Mouse (Mus musculus) retina, embryonic 14.5 days (tissue): ENCODE results near the gene Cplx2.

Experiments used
- DNase-seq: peaks from one replicate; pipeline ENCODE4 v3.0.0-alpha.2; 2015; ENCODE audit warnings: low spot score

Cplx2 gene

DNA sequence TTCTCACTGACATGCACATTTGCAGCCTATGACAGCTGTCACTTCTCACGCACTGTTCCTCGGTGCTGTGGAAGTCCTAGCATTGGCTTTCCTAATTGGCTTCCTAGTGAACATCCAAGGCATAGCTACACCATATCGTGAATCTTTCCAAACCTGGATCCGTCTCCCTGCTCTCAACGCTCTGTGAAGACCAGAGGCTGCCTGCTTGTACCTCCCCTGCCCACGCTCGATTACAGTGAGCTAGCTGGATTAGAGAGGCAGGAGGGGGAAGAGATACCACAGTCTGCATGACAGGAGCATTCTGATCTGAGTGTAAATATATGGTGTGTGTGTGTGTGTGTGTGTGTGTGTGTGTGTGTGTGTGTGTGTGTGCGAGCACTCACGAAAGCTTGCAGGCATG is 3.0 kb upstream of the Cplx2 start:
- DNase-seq: no peak

DNA sequence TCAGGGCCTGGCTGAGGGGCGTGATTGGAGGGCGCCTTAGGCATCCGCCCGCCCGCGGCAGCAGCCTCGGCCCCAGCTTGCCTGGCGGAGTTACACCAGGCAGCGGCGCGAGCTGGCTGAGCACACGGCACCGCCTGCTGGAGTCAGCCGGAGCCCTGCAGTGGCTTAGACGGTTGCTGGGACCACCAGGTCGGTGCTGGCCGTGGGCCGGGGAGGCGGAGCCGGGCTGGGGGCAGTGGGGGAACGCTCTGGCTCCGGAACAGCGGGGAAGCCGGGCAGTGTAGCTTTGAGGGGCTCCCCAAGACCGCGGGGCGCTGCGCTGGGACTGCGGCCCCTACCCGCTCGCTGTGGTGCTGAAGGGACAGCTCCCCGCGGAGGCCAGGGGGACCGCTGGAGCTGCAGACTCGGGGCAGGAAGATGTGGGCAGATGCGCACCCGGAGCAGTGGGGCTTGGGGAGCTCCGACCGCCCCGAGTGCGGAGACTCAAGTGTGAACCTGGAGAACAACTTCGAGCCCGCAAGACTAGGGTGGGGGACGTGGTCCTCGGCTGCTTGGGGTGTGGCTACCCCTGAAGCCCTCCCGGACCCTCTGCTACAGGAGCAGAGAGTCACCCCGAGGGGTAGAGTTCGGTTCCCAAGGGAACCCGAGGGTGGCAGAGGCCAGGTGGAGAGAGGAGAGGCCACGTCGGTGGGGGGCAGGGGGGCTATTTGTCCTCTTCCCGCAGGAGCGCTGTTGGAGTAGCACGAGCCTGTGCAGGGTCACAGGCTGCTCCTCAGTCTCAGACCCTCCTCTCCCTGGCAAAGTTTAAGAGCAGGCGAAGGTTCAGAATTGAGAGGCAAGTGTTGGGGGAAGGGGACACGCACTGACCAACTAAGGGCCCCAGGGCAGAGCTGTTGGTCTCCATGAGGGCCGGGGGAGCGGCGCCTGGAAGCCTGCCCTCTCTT is 510 bp downstream of the Cplx2 start:
- peak; percentile 84 for DNase-seq

- DNase-seq: peak; percentile 91
Measured at GRCm38 (mm10) chr13:54372665-54373064, 1.5 kb downstream of the Cplx2 start.

DNA sequence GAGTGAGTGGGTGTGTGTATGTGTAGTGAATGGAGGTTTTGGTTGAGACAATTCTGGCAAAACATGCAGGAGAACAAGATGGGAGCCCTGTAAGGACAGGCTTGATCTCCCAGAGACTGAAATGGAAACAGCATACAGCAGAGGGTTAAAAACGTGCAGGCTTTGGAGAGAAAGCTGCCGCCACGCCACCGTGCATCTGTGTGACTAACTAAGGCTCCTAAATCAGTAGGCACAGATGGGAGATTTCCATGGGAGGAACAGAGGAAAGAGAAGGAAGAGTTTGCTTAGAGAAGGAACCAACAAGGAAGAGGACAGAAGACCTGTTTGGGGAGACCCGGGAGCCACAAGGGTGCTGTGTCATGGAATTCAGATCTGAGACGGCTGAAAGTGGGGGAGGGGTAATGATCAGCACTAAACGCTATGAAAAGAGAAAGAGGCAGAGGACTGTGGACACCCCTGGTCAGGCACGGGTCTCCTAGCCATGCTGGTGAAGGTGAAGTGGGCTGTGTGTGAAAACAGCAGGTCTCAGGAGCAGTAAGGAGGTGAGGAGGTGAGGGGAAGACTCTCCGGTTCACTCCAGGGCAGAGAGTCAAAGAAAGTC is 3.1 kb downstream of the Cplx2 start:
- DNase-seq: no peak

DNA sequence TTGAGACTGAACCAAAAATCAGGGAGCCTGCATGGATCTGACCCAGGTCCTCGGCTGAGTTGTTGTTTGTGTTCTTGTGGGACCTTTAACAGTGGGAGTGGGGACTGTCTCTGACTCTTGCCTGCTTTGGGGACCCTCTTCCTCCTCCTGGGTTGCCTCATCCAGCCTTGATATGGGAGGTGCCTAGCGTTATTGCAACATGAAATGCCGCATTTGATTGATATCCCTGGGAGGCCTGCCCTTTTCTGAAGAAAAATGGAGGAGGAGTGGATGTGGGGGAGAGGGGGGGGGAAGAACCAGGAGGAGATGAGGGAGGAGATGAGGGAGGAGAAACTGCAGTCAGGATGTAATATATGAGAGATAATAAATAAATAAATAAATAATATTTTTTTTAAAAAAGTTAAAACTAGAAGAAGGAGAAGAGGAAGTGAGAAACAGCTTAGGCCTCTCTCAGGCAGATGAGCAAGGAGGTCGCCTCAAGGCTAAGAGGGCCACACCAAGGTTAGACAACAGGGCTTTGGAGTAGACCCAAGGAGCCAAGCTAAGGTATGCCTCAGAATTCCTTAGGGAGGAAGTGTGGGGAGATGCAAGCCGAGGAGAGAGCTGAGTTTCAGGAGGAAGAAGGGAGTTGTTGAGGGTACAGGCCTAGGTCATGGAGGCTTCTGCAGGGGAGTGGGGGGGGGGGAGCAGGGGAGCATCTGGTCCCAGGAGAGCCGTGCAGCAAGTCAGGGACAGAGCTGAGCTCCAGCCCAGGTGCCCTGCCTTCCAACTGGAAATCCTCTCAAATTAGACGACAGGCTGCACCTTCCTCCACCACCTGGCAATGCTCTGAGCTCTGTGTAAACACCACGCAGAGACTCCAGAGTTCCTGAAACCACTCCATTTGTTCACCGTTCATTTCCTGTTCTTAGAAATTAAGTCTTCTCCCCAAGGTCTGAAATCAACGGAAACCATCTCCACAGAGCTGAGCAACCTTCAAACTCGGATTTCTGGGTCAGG is 4.6 kb downstream of the Cplx2 start:
- DNase-seq: no peak

- no peak for DNase-seq
Measured at GRCm38 (mm10) chr13:54376736-54377135, 5.6 kb downstream of the Cplx2 start.

DNA sequence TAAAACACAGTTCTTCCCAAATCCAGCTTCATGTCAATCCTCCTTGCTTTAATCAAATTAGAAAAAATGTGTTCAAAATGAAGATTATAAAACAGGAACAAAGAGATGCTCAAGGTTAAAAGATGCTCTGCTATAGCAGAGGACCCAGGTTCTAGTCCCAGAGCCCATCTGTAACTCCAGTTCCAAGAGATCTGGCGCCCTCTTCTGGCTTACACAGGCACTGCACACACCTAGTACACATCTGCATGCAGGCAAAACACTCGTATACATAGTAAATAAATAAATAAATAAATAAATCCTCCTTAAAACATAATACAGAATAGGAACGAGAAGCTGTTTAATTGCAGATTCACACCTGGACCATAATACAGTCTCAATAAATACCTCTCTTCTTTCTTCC is 6.9 kb downstream of the Cplx2 start:
- peak; percentile 30 for DNase-seq

- no peak for DNase-seq
Measured at GRCm38 (mm10) chr13:54380421-54380820, 9.3 kb downstream of the Cplx2 start.

DNA sequence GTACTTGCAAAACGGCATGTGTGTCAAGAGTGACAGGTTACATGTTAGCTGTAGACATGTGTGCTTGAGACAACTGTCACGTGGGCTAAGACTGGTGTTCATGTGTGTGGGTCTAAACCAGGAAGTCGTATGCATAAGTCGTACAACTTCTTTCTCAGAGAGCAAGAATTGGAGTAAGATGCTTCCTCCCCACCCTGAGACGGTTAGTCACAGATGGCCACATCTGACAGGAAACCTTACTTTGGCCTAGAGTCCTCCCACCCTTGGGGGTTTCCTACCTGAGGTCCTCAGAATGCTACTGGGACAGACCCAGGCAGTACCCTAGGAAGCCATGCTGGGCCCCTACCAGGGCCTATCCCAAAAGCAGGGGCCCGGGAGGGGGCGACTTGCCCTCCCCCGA is 10.2 kb downstream of the Cplx2 start:
- no peak for DNase-seq

- no peak for DNase-seq
Measured at GRCm38 (mm10) chr13:54383531-54383930, 12.4 kb downstream of the Cplx2 start.

DNA sequence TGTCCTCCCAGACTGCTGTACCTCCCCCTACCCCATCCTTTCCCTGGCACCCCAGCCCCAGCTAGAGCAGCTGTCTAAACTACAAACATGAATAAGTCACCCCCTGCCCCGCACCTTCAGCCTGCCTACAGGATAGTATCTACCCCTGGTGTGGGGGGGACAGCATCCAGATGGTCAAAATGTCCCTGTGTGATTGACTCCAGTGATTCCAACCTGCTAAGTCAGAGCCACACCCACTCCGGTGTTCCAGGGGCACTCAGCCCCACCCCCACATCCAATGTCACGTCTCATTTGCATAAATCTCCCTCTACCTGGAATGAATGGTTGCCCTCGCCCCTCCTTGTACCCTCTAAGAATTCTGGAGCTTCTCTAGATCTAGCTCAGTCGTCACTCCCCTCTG is 13.4 kb downstream of the Cplx2 start:
- no peak for DNase-seq

GRCm38 (mm10) chr13:54385008-54386004 is 14.2 kb downstream of the Cplx2 start:
- no peak for DNase-seq

GRCm38 (mm10) chr13:54389971-54390564 is 18.9 kb downstream of the Cplx2 start:
- DNase-seq: no peak

DNA sequence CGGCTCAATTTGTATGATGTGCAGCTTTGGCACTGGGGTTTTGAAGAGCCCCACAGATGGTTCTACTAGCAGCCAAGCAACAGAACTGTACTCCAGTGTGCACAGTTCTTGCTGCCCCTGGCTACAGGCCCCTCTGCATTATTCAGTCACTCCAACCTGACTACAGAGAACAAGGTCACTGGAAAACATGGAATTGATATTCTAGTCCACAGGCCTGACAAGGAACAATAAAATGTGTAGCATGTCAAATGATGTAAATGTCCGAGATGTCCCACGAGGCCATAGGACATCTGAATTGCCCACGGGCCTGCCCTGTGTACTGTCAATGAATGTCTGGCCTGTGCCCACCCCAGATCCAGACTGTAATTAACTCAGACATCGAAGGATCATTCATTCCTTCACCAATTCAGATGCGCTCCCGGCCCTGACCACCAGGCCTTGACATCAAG is 19.4 kb downstream of the Cplx2 start:
- DNase-seq: no peak

- no peak for DNase-seq
Measured at GRCm38 (mm10) chr13:54391313-54391712, 20.2 kb downstream of the Cplx2 start.

GRCm38 (mm10) chr13:54397069-54397468 is 25.9 kb downstream of the Cplx2 start:
- no peak for DNase-seq

DNA sequence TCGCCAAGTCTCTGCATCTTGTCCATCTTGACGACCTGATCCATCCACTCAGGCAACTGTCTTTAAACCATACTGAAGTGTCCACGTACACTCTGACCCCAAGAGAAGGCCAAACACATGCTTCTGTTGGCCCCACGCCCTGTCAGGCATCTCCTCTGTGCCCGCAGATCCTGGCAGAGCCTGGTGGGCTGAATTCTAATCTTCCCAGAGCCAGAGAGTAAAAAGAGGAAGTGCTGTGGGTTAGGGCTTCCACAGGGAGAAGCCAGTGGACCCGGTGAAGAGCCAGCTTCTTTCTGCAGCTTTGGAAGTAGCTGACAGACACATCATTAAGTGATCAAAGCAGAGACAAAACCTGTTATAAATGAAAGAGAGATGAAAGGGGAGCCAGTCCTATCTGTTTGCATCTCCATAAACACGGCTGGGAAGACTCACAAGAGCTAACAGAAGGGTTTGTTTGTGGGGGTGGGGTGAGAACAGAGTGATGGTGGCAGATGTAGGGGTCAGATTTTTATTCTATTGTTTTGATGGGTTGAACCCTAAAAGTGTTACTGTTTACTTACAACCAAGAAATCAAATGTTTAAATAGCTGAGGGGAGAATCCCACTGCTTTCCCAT is 29.5 kb downstream of the Cplx2 start:
- no peak for DNase-seq

- DNase-seq: no peak
Measured at GRCm38 (mm10) chr13:54401180-54401569, 30.0 kb downstream of the Cplx2 start.

- no peak for DNase-seq
Measured at GRCm38 (mm10) chr13:54402346-54402745, 31.2 kb downstream of the Cplx2 start.
